Comparison of ENCODE assay signal across 8 mouse cellular contexts in genomic region chr11:85182617-85183283, GRCm38 (mm10). TPM values are rescaled to one million over a fixed set of nuclear protein-coding genes. Genes with fewer than 3 reads are reported as not detected.
A peak's percentile ranks its signal among the peaks of the same experiment; 100 is the strongest.
DNase-seq lines count a peak whose midpoint lies in the region; ATAC-seq and TF ChIP-seq lines count a peak whose summit lies in the region.

No protein-coding gene starts in this region.

- H3K4me1 ChIP-seq in cortical plate, adult 2 months (ENCODE audit: control insufficient read depth, insufficient read depth, low read length), result no peaks in the 10 kb centered on the region

- intact Hi-C loops in gastrocnemius, postnatal 14 days (cut with DNase I; ENCODE audit: low total_unique reads), result no loop called here
- intact Hi-C loops in left cerebral cortex, postnatal 10 days (cut with DNase I), result loop anchor here (5.0 to 10.0 kb wide), 2 partner anchors 148 to 265 kb away; partner anchors contain the start of gene Znhit3

- ATAC-seq in inflammation-experienced regulatory T-cells, adult 6 months, result peak; percentile 52
- ATAC-seq in megakaryocyte progenitor cell, adult 5-6 weeks (replicated peaks; ENCODE audit: poor library complexity), result peak; percentile 95

- DNase-seq in adrenal gland, adult (ENCODE audit: inconsistent age in 2 of 2, low spot score in 1 of 2), result peak; percentile 78 to 91
- DNase-seq in gastrocnemius, postnatal 14 days, result peak; percentile 68
- DNase-seq in left cerebral cortex, postnatal 10 days (ENCODE audit: extremely low spot score in 1 of 2, low spot score in 2 of 2), result peak; percentile 80 to 84
- peak; percentile 76 for DNase-seq in right cerebral cortex, postnatal 14 days
- peak; percentile 84 for DNase-seq in yolk sac, embryonic 10.5 days (ENCODE audit: low spot score)

- peak; percentile 69 for TF ChIP-seq CTCF in cortical plate, adult 2 months (IDR thresholded peaks at IDR 0.05; ENCODE audit: extremely low read depth, insufficient read depth, low read length)

- peak overlapping the region; percentile 42 for H3K4me3 ChIP-seq in cortical plate, adult 2 months (ENCODE audit: insufficient read depth, low read length)

- no peak for TF ChIP-seq POLR2A in cortical plate, adult 2 months (IDR thresholded peaks at IDR 0.05; ENCODE audit: extremely low read depth, insufficient read depth, low read length)

- H3K27ac ChIP-seq in cortical plate, adult 2 months (ENCODE audit: insufficient read depth, low read length), result no peak overlapping the region

RNA-seq across cellular contexts. Expression of gene 1700125H20Rik, which starts 12.5 kb away (rescaled TPM):
- polyA plus RNA-seq in cortical plate, adult 2 months (2012; rRNA removed), result 0.23 TPM in 1 of 2 replicates, not detected in the other
- total RNA-seq in gastrocnemius, postnatal 14 days (2021), result not detected
- not detected for polyA plus RNA-seq in inflammation-experienced regulatory T-cells, adult 6 months (2017; shearing (Covaris generic))
- under 1 TPM; 0.71 to 0.73 TPM for total RNA-seq in left cerebral cortex, postnatal 10 days (2021)
- not detected in 2 replicates for total RNA-seq in megakaryocyte progenitor cell, adult 5-6 weeks (2015)
- total RNA-seq in megakaryocyte progenitor cell, adult 5-6 weeks (2017), result not detected in 2 replicates

RNA-seq across cellular contexts. Expression of gene Usp32, which starts 42.8 kb away (rescaled TPM):
- polyA plus RNA-seq in cortical plate, adult 2 months (2012; rRNA removed), result 55.0 and 57.3 TPM in 2 replicates
- 1 to 10 TPM; 8.6 to 9.1 TPM for total RNA-seq in gastrocnemius, postnatal 14 days (2021)
- 1 to 10 TPM; 5.2 to 9.4 (median 8.8) TPM for polyA plus RNA-seq in inflammation-experienced regulatory T-cells, adult 6 months (2017; shearing (Covaris generic))
- total RNA-seq in left cerebral cortex, postnatal 10 days (2021), result 10 to 100 TPM; 80.8 to 87.9 TPM
- total RNA-seq in megakaryocyte progenitor cell, adult 5-6 weeks (2015), result 12.6 and 14.6 TPM in 2 replicates
- 11.1 and 23.8 TPM in 2 replicates for total RNA-seq in megakaryocyte progenitor cell, adult 5-6 weeks (2017)

RNA-seq across cellular contexts. Expression of gene Appbp2, which starts 52.2 kb away (rescaled TPM):
- 35.0 and 35.8 TPM in 2 replicates for polyA plus RNA-seq in cortical plate, adult 2 months (2012; rRNA removed)
- total RNA-seq in gastrocnemius, postnatal 14 days (2021), result 10 to 100 TPM; 11.3 to 12.0 TPM
- polyA plus RNA-seq in inflammation-experienced regulatory T-cells, adult 6 months (2017; shearing (Covaris generic)), result 10 to 100 TPM; 14.7 to 16.9 (median 16.3) TPM
- total RNA-seq in left cerebral cortex, postnatal 10 days (2021), result 10 to 100 TPM; 69.6 to 73.0 TPM
- 33.2 and 34.1 TPM in 2 replicates for total RNA-seq in megakaryocyte progenitor cell, adult 5-6 weeks (2015)
- 21.3 and 26.2 TPM in 2 replicates for total RNA-seq in megakaryocyte progenitor cell, adult 5-6 weeks (2017)
